Mouse (Mus musculus) forebrain, embryonic 11.5 days (tissue): ENCODE results near the gene Prss41. TPM values are rescaled to one million over a fixed set of nuclear protein-coding genes. Genes with fewer than 3 reads are reported as not detected.

Source experiments
- ATAC-seq: fragments of 200-750 bp; cut with Nextera tagmentation; replicated peaks from 2 replicates; pipeline ENCODE4 v1.8.0; 2017; ENCODE audit warnings: moderate TSS enrichment; ENCODE audit not compliant: low FRiP score
- DNase-seq: peaks from one replicate; pipeline ENCODE4 v3.0.0-alpha.2; 2017; ENCODE audit warnings: low spot score
- H3K27ac ChIP-seq: fragments of 300-500 bp; sonication (generic); 2 replicates; pipeline ENCODE4 v1.5.1; 2014; ENCODE audit warnings: low read depth, low read length
- H3K27me3 ChIP-seq: fragments of 300-500 bp; sonication (generic); 2 replicates; pipeline ENCODE4 v1.6.1; 2014; ENCODE audit warnings: mild to moderate bottlenecking, low read length, mixed read lengths; ENCODE audit not compliant: control insufficient read depth, insufficient read depth
- H3K36me3 ChIP-seq: fragments of 300-500 bp; sonication (generic); 2 replicates; pipeline ENCODE4 v1.6.1; 2014; ENCODE audit warnings: mild to moderate bottlenecking, low read length, moderate library complexity, mixed read lengths; ENCODE audit not compliant: control insufficient read depth, insufficient read depth
- H3K4me1 ChIP-seq: fragments of 300-500 bp; sonication (generic); replicated peaks from 2 replicates; pipeline ENCODE4 v1.6.1; 2014; ENCODE audit warnings: low read length, mixed read lengths; ENCODE audit not compliant: control insufficient read depth, insufficient read depth
- H3K4me2 ChIP-seq: fragments of 300-500 bp; sonication (generic); 2 replicates; pipeline ENCODE4 v1.6.1; 2014; ENCODE audit warnings: low read depth, mild to moderate bottlenecking, low read length, moderate library complexity, mixed read lengths; ENCODE audit not compliant: severe bottlenecking
- H3K4me3 ChIP-seq: fragments of 300-500 bp; sonication (generic); 2 replicates; pipeline ENCODE4 v1.5.1; 2014; ENCODE audit warnings: low read depth, low read length
- H3K9ac ChIP-seq: fragments of 300-500 bp; sonication (generic); 2 replicates; pipeline ENCODE4 v1.6.1; 2014; ENCODE audit warnings: low read length
- H3K9me3 ChIP-seq: fragments of 300-500 bp; sonication (generic); 2 replicates; pipeline ENCODE4 v1.6.1; 2016; ENCODE audit warnings: low read length, mixed read lengths; ENCODE audit not compliant: control insufficient read depth
- WGBS: fragments of 180-500 bp; shearing (Covaris S2); extraction: QIAGEN DNeasy Blood & Tissue Kit; methylation state at CpG from one replicate; pipeline ENCODE4 v1.1.7; 2014; 5-methylcytosine and 5-hydroxymethylcytosine counted together
- polyA plus RNA-seq: library from polyadenylated mRNA; unstranded; fragments of >200 nt; fragmentation: Nextera tagmentation; extraction: Ambion mirVana; gene quantifications from 2 replicates; pipeline ENCODE4 v1.2.1, GENCODE M21; 2014

Gene Prss41
- polyA plus RNA-seq, 1 experiment from 2014 or later, result 2.1 TPM

DNA sequence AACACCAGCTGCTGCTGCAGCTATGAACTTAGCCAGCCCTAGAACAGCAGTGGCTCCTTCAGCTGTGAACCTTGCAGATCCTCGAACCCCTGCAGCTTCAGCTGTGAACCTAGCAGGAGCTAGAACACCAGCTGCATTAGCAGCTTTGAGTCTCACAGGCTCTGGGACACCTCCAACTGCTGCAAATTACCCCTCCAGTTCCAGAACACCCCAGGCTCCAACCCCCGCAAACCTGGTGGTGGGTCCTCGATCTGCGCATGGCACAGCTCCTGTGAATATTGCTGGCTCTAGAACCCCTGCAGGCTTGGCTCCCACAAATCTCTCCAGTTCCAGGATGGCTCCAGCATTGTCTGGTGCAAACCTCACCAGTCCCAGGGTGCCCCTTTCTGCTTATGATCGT, 23.2 kb downstream of the Prss41 start:
- H3K4me3 ChIP-seq, result no peak overlapping the region
- peaks cover 17% of the 10 kb centered on the region for H3K9me3 ChIP-seq
- DNase-seq (no peak), ATAC-seq (no peak)
- H3K27ac ChIP-seq, result no peak overlapping the region
- no peaks in the 10 kb centered on the region for H3K4me1 ChIP-seq
- H3K36me3 ChIP-seq, result peaks cover 86% of the 10 kb centered on the region
- WGBS, result 94% methylated on average over 5 of the region's 5 CpGs
- no peak overlapping the region for H3K9ac ChIP-seq
- no peaks in the 10 kb centered on the region for H3K27me3 ChIP-seq
- H3K4me2 ChIP-seq, result no peak overlapping the region

GRCm38 (mm10) chr17:23819235-23819634, 24.7 kb downstream of the Prss41 start:
- Histone ChIP-seq H3K4me2 (no peak overlapping the region), H3K36me3 (peaks cover 84% of the 10 kb centered on the region), H3K9ac (no peak overlapping the region), H3K4me1 (no peaks in the 10 kb centered on the region), H3K4me3 (no peak overlapping the region), H3K27me3 (no peaks in the 10 kb centered on the region), H3K27ac (no peak overlapping the region), H3K9me3 (peaks cover 21% of the 10 kb centered on the region)
- 98% methylated on average over 25 of the region's 25 CpGs for WGBS
- ATAC-seq (no peak), DNase-seq (no peak)

DNA sequence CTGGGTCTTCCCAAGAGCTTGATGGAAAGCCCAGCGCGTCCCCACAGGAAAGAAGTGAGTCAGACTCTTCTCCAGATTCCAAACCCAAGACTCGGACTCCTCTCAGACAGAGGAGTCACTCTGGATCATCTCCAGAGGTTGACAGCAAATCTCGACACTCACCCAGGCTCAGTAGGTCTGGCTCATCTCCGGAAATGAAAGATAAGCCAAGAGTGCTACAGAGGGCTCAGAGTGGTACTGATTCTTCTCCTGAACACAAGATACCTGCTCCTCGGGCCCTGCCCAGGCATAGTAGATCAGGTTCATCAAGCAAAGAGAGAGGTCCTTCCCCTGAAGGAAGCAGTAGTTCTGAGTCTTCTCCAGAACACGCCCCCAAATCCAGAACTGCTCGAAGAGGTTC, 25.4 kb downstream of the Prss41 start:
- no peak overlapping the region for H3K4me2 ChIP-seq
- DNase-seq (no peak), ATAC-seq (no peak)
- no peaks in the 10 kb centered on the region for H3K4me1 ChIP-seq
- no peak overlapping the region for H3K27ac ChIP-seq
- 96% methylated on average over 8 of the region's 8 CpGs for WGBS
- no peak overlapping the region for H3K4me3 ChIP-seq
- no peaks in the 10 kb centered on the region for H3K27me3 ChIP-seq
- peaks cover 85% of the 10 kb centered on the region for H3K36me3 ChIP-seq
- H3K9me3 ChIP-seq, result peaks cover 21% of the 10 kb centered on the region
- no peak overlapping the region for H3K9ac ChIP-seq

GRCm38 (mm10) chr17:23815641-23816040, 28.3 kb downstream of the Prss41 start:
- Histone ChIP-seq H3K4me2 (no peak overlapping the region), H3K4me3 (no peak overlapping the region), H3K27ac (no peak overlapping the region), H3K4me1 (no peaks in the 10 kb centered on the region), H3K9me3 (peaks cover 21% of the 10 kb centered on the region), H3K36me3 (peaks cover 81% of the 10 kb centered on the region), H3K27me3 (no peaks in the 10 kb centered on the region), H3K9ac (no peak overlapping the region)
- DNase-seq (no peak), ATAC-seq (no peak)
- 97% methylated on average over 16 of the region's 16 CpGs for WGBS

GRCm38 (mm10) chr17:23807918-23808317, 36.1 kb downstream of the Prss41 start:
- Histone ChIP-seq H3K9me3 (no peaks in the 10 kb centered on the region), H3K9ac (no peak overlapping the region), H3K4me3 (no peak overlapping the region), H3K4me1 (peaks cover 10% of the 10 kb centered on the region; the same call in 1 of the 2 replicates), H3K36me3 (peaks cover 27% of the 10 kb centered on the region; the same call in 1 of the 2 replicates), H3K27ac (no peak overlapping the region), H3K4me2 (no peak overlapping the region), H3K27me3 (no peaks in the 10 kb centered on the region)
- 94% methylated on average over 3 of the region's 3 CpGs for WGBS
- DNase-seq (no peak), ATAC-seq (no peak)

DNA sequence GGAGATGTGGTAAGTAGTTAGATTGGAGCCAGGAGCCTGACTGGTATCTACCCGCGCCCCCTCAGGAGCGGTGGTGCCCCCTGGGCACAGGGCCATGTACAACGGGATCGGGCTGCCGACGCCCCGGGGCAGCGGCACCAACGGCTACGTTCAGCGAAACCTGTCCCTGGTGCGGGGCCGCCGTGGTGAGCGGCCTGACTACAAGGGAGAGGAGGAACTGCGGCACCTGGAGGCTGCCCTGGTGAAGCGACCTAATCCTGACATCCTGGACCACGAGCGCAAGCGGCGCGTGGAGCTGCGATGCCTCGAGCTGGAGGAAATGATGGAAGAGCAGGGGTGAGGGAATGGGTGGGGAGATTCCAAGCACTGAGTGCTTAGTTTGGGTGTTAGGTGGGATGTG, 37.1 kb downstream of the Prss41 start:
- 88% methylated on average over 25 of the region's 25 CpGs for WGBS
- Histone ChIP-seq H3K4me3 (no peak overlapping the region), H3K4me1 (peaks cover 12% of the 10 kb centered on the region), H3K27me3 (no peaks in the 10 kb centered on the region), H3K9me3 (no peaks in the 10 kb centered on the region), H3K9ac (no peak overlapping the region), H3K36me3 (peaks cover 20% of the 10 kb centered on the region; the same call in 1 of the 2 replicates), H3K4me2 (no peak overlapping the region), H3K27ac (no peak overlapping the region)
- no peak for ATAC-seq
- no peak for DNase-seq

DNA sequence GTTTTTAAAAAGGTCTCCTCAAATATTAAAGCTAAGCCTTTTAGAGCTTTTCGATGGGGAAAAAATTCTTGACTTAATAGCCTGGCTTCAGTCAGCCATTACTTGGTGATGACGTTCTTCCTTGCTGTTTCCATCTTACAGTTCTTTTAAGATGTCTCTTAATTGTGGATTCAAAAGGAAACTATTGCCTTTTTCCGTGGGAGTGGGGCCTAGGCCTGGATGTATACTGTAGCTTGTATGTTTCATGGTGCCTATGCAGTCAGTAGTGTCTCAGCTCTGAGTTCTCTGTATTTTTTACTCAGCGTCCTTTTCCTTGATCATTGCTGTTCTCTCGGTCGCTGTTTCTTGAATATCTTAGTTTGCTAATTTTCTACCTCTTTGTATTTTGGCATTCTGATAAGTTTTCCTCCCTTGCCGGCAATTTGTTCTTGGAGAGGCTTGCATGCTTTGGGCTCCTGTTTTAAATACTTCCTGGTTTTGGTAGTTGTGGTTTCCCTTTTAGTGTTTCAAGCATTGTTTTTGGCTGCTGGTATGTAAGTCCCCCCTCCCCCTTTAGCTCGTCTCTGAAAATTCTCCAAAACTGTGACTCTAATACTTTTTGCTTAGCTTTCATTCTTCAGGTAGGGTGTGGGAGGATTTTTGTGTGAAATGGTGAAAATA, 39.4 kb downstream of the Prss41 start:
- H3K9me3 ChIP-seq, result no peaks in the 10 kb centered on the region
- ATAC-seq (no peak), DNase-seq (no peak)
- peak overlapping the region; percentile 98 for H3K4me3 ChIP-seq
- H3K27me3 ChIP-seq, result no peaks in the 10 kb centered on the region
- H3K27ac ChIP-seq, result no peak overlapping the region
- H3K4me2 ChIP-seq, result peak overlapping the region; percentile 78
- H3K36me3 ChIP-seq, result peaks cover 10% of the 10 kb centered on the region; the same call in 1 of the 2 replicates
- peaks cover 12% of the 10 kb centered on the region for H3K4me1 ChIP-seq
- H3K9ac ChIP-seq, result peak overlapping the region; percentile 95
- 11% methylated on average over 8 of the region's 8 CpGs for WGBS

DNA sequence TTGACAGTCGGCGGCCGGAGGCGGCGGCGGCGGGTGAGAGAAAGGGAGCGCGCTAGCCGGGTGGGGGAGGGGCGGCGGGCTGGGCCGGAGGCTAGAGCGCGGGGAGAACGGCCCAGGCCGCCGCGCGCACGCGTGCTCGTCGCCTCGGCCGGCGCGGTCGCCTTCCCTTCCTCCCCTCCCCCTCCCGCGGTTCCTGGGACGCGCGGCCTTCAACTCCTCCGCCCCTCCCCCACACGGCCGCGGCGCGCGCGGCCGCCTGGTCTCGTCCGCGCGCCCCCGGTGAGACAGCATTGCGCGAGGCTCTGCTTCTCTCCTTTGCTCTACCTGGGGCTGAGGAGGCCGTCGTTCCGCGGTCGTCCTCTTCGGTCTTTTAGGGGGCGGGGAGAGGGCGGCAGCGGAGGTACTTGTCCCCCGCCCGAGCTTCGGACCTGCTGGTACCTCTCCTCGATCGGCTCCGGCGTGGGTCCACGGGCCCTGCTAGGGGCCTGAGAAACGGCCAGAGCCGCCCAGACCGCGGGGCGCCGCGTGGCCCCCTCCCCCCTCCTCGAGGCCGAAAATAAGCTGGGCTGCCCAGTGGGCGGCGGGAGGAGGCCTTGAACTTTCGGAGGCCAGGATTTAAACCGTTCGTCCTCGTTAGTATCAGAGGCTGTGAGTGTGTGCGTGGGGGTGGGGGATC, 40.5 kb downstream of the Prss41 start:
- Histone ChIP-seq H3K27me3 (no peaks in the 10 kb centered on the region), H3K27ac (peak overlapping the region; percentile 95), H3K36me3 (peaks cover 6% of the 10 kb centered on the region; the same call in 1 of the 2 replicates), H3K9me3 (no peaks in the 10 kb centered on the region), H3K9ac (peak overlapping the region; percentile 95), H3K4me3 (peak overlapping the region; percentile 98), H3K4me1 (peaks cover 12% of the 10 kb centered on the region), H3K4me2 (peak overlapping the region; percentile 78)
- ATAC-seq (peak; percentile 70), DNase-seq (peak; percentile 95)
- under 1% methylated on average over 64 of the region's 83 CpGs for WGBS
